Mouse (Mus musculus) embryonic facial prominence, embryonic 14.5 days (tissue): Measurements from ENCODE around the gene Tubd1. TPM values are rescaled to one million over a fixed set of nuclear protein-coding genes. Genes with fewer than 3 reads are reported as not detected.
"Not testable (repeated sequence)": the region's sequence is repeated elsewhere in the genome, so short reads cannot be mapped to it uniquely, and the experiment has no call there.

ENCODE experiments used
- ATAC-seq: fragments of 200-750 bp; cut with Nextera tagmentation; 2 replicates; pipeline ENCODE4 v1.8.0; 2017; ENCODE audit warnings: low read depth, moderate number of reproducible peaks, moderate TSS enrichment
- DNase-seq: peaks from one replicate; pipeline ENCODE4 v3.0.0-alpha.2; 2015; ENCODE audit warnings: low spot score
- H3K27ac ChIP-seq: fragments of 300-500 bp; sonication (generic); replicated peaks from 2 replicates; pipeline ENCODE4 v1.5.1; 2014; ENCODE audit warnings: low read depth, mild to moderate bottlenecking, low read length, moderate library complexity
- H3K27me3 ChIP-seq: fragments of 300-500 bp; sonication (generic); replicated peaks from 2 replicates; pipeline ENCODE4 v1.6.1; 2014; ENCODE audit warnings: low read length; ENCODE audit not compliant: control insufficient read depth, insufficient read depth
- H3K36me3 ChIP-seq: fragments of 300-500 bp; sonication (generic); 2 replicates; pipeline ENCODE4 v1.6.1; 2014; ENCODE audit warnings: low read length, mixed read lengths; ENCODE audit not compliant: control insufficient read depth, insufficient read depth
- H3K4me1 ChIP-seq: fragments of 300-500 bp; sonication (generic); 2 replicates; pipeline ENCODE4 v1.6.1; 2014; ENCODE audit warnings: antibody characterized with exemption, low read length; ENCODE audit not compliant: control insufficient read depth, insufficient read depth
- H3K4me2 ChIP-seq: fragments of 300-500 bp; sonication (generic); 2 replicates; pipeline ENCODE4 v1.6.1; 2014; ENCODE audit warnings: low read depth, mild to moderate bottlenecking, low read length, moderate library complexity, mixed read lengths
- H3K4me3 ChIP-seq: fragments of 300-500 bp; sonication (generic); 2 replicates; pipeline ENCODE4 v1.5.1; 2014; ENCODE audit warnings: low read depth, mild to moderate bottlenecking, low read length
- H3K9ac ChIP-seq: fragments of 300-500 bp; sonication (generic); 2 replicates; pipeline ENCODE4 v1.6.1; 2014; ENCODE audit warnings: low read depth, mild to moderate bottlenecking, low read length, moderate library complexity, mixed read lengths
- H3K9me3 ChIP-seq: fragments of 300-500 bp; sonication (generic); 2 replicates; pipeline ENCODE4 v1.6.1; 2016; ENCODE audit warnings: low read length; ENCODE audit not compliant: control insufficient read depth
- WGBS: fragments of 180-500 bp; shearing (Covaris S2); extraction: QIAGEN DNeasy Blood & Tissue Kit; methylation state at CpG from one replicate; pipeline ENCODE4 v1.1.7; 2014; 5-methylcytosine and 5-hydroxymethylcytosine counted together
- polyA plus RNA-seq: library from polyadenylated mRNA; unstranded; fragments of >200 nt; fragmentation: Nextera tagmentation; extraction: Ambion mirVana; gene quantifications from 2 replicates; pipeline ENCODE4 v1.2.1, GENCODE M21; 2014

The Tubd1 gene
- polyA plus RNA-seq, 1 experiment from 2014 or later = 10.8 TPM

GRCm38 (mm10) chr11:86519751-86520150 is 25.0 kb upstream of the Tubd1 start:
- Histone ChIP-seq H3K9me3 (no peaks in the 10 kb centered on the region), H3K4me2 (no peak overlapping the region), H3K27ac (no peak overlapping the region), H3K36me3 (peaks cover 85% of the 10 kb centered on the region), H3K4me1 (no peaks in the 10 kb centered on the region), H3K9ac (no peak overlapping the region), H3K4me3 (no peak overlapping the region), H3K27me3 (no peaks in the 10 kb centered on the region)
- no peak for DNase-seq
- ATAC-seq = no peak
- WGBS = 93% methylated on average over 7 of the region's 7 CpGs

GRCm38 (mm10) chr11:86527528-86527927 is 17.3 kb upstream of the Tubd1 start:
- H3K36me3 ChIP-seq = peaks cover 91% of the 10 kb centered on the region
- no peaks in the 10 kb centered on the region for H3K9me3 ChIP-seq
- H3K4me3 ChIP-seq = no peak overlapping the region
- ATAC-seq (no peak), DNase-seq (no peak)
- H3K4me1 ChIP-seq = no peaks in the 10 kb centered on the region
- WGBS = 90% methylated on average over 4 of the region's 4 CpGs
- H3K4me2 ChIP-seq = no peak overlapping the region
- no peaks in the 10 kb centered on the region for H3K27me3 ChIP-seq
- no peak overlapping the region for H3K9ac ChIP-seq
- H3K27ac ChIP-seq = no peak overlapping the region

GRCm38 (mm10) chr11:86532834-86533233 is 12.0 kb upstream of the Tubd1 start:
- H3K9ac ChIP-seq = no peak overlapping the region
- peaks cover 53% of the 10 kb centered on the region for H3K36me3 ChIP-seq
- WGBS = 85% methylated on average over 1 of the region's 1 CpGs
- DNase-seq (peak; percentile 8), ATAC-seq (no peak)
- no peak overlapping the region for H3K4me2 ChIP-seq
- H3K4me1 ChIP-seq = no peaks in the 10 kb centered on the region
- no peaks in the 10 kb centered on the region for H3K9me3 ChIP-seq
- H3K27ac ChIP-seq = no peak overlapping the region
- no peaks in the 10 kb centered on the region for H3K27me3 ChIP-seq
- H3K4me3 ChIP-seq = no peak overlapping the region

GRCm38 (mm10) chr11:86533302-86533701 is 11.5 kb upstream of the Tubd1 start:
- peaks cover 48% of the 10 kb centered on the region for H3K36me3 ChIP-seq
- not testable (repeated sequence) for H3K9ac ChIP-seq, H3K4me1 ChIP-seq, H3K27me3 ChIP-seq, DNase-seq, H3K4me2 ChIP-seq, ATAC-seq, H3K27ac ChIP-seq, H3K4me3 ChIP-seq, H3K9me3 ChIP-seq
- WGBS = 90% methylated on average over 6 of the region's 6 CpGs

GRCm38 (mm10) chr11:86534201-86534910 is 10.4 kb upstream of the Tubd1 start:
- H3K4me2 ChIP-seq = no peak overlapping the region
- DNase-seq (no peak), ATAC-seq (no peak)
- H3K9ac ChIP-seq = no peak overlapping the region
- H3K27ac ChIP-seq = no peak overlapping the region
- peaks cover 38% of the 10 kb centered on the region for H3K36me3 ChIP-seq
- no peaks in the 10 kb centered on the region for H3K27me3 ChIP-seq
- H3K4me3 ChIP-seq = no peak overlapping the region
- no peaks in the 10 kb centered on the region for H3K9me3 ChIP-seq
- 94% methylated on average over 5 of the region's 5 CpGs for WGBS
- H3K4me1 ChIP-seq = no peaks in the 10 kb centered on the region

- Histone ChIP-seq H3K4me2 (no peak overlapping the region), H3K27me3 (no peaks in the 10 kb centered on the region), H3K36me3 (peaks cover 5% of the 10 kb centered on the region), H3K4me3 (no peak overlapping the region), H3K27ac (no peak overlapping the region), H3K9ac (no peak overlapping the region), H3K4me1 (peaks cover 13% of the 10 kb centered on the region), H3K9me3 (no peaks in the 10 kb centered on the region)
- ATAC-seq = no peak
- 89% methylated on average over 4 of the region's 4 CpGs for WGBS
- no peak for DNase-seq
These were observed 6.0 kb upstream of the Tubd1 start for GRCm38 (mm10) chr11:86538786-86539185.

GRCm38 (mm10) chr11:86539716-86540475 is 4.9 kb upstream of the Tubd1 start:
- DNase-seq = no peak
- WGBS = 87% methylated on average over 6 of the region's 6 CpGs
- no peak overlapping the region for H3K4me2 ChIP-seq

GRCm38 (mm10) chr11:86540476-86540845 is 4.3 kb upstream of the Tubd1 start:
- 87% methylated on average over 2 of the region's 2 CpGs for WGBS
- no peak for DNase-seq
- no peak overlapping the region for H3K27ac ChIP-seq

More at GRCm38 (mm10) chr11:86539716-86540475, 4.9 kb upstream of the Tubd1 start:
- H3K27ac ChIP-seq = no peak overlapping the region
- peaks cover 13% of the 10 kb centered on the region for H3K4me1 ChIP-seq
- H3K4me3 ChIP-seq = no peak overlapping the region
- no peaks in the 10 kb centered on the region; the same call in 1 of the 2 replicates for H3K36me3 ChIP-seq
- ATAC-seq = no peak
- no peaks in the 10 kb centered on the region for H3K9me3 ChIP-seq
- no peaks in the 10 kb centered on the region for H3K27me3 ChIP-seq
- H3K9ac ChIP-seq = no peak overlapping the region

More at GRCm38 (mm10) chr11:86540476-86540845, 4.3 kb upstream of the Tubd1 start:
- peaks cover 15% of the 10 kb centered on the region for H3K4me1 ChIP-seq
- no peaks in the 10 kb centered on the region for H3K9me3 ChIP-seq
- no peak overlapping the region for H3K9ac ChIP-seq
- H3K27me3 ChIP-seq = no peaks in the 10 kb centered on the region
- no peak overlapping the region for H3K4me3 ChIP-seq
- H3K36me3 ChIP-seq = no peaks in the 10 kb centered on the region; the same call in 1 of the 2 replicates
- no peak overlapping the region for H3K4me2 ChIP-seq
- ATAC-seq = no peak
